Mouse (Mus musculus) c-Kit-negative CD71-positive TER-119-positive erythroid progenitor cells, embryonic 14.5 days (primary cell): ENCODE results near the gene Gm20894.
"Not testable (repeated sequence)": the region's sequence is repeated elsewhere in the genome, so short reads cannot be mapped to it uniquely, and the experiment has no call there.

ENCODE experiments used
- DNase-seq: peaks from one replicate; pipeline ENCODE4 v3.0.0-alpha.2; 2013; ENCODE audit warnings: low read depth, low spot score

Gm20894 gene

DNA sequence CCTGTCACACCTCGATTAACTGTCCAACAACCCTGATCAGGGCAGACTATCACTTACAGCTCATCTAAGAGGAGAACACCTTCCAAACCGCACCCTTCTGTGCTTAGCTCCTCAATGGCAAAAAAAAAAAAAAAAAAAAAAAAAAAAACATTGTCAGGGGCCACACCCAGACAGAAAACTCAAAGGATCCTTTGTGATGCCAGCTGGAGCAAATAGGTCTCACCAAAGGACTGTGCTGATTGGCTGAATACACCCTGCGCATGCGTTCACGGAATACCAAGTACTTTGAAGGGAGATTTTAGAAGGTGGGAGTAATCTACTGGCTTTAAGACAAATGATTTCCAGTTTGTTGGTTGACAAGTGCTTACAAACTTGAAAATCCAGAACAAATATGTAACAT, at the start of gene Gm20894:
Gm20894 (minus strand) TSS at position 101 of the 400 bp plus-strand sequence.
- DNase-seq = not testable (repeated sequence)
